Mouse (Mus musculus) liver (tissue): ENCODE measurements around the gene Psmc2.
A peak's percentile ranks its signal among the peaks of the same experiment; 100 is the strongest.

Experiments used
- DNase-seq: peaks from one replicate; pipeline ENCODE4 v3.0.0-alpha.2; 2020; ENCODE audit warnings: mixed read lengths

Gene Psmc2

GRCm38 (mm10) chr5:21785053-21785452 lies at the start of gene Psmc2, which contains the start of gene Dnajc2:
TSS of gene Psmc2 (plus strand) at chr5:21785283.
TSS of gene Dnajc2 (minus strand) at chr5:21785251.
- DNase-seq = peak; percentile 92

- DNase-seq = peak; percentile 88
Measured at GRCm38 (mm10) chr5:21735584-21735983, 49.5 kb upstream of the Psmc2 start.

- no peak for DNase-seq
Measured at GRCm38 (mm10) chr5:21736046-21736445, 49.0 kb upstream of the Psmc2 start.

- peak; percentile 86 for DNase-seq
Measured at GRCm38 (mm10) chr5:21736956-21737585, 48.0 kb upstream of the Psmc2 start, which contains the start of gene Pmpcb. TSS of gene Pmpcb (plus strand) at chr5:21737141.

- no peak for DNase-seq
Measured at GRCm38 (mm10) chr5:21737620-21738019, 47.5 kb upstream of the Psmc2 start.

- DNase-seq = no peak
Measured at GRCm38 (mm10) chr5:21739120-21739519, 46.0 kb upstream of the Psmc2 start.

- no peak for DNase-seq
Measured at GRCm38 (mm10) chr5:21739881-21740280, 45.2 kb upstream of the Psmc2 start.

GRCm38 (mm10) chr5:21743606-21744005 lies 41.5 kb upstream of the Psmc2 start:
- DNase-seq = no peak

- no peak for DNase-seq
Measured at GRCm38 (mm10) chr5:21744651-21745050, 40.4 kb upstream of the Psmc2 start.

GRCm38 (mm10) chr5:21745966-21746365 lies 39.1 kb upstream of the Psmc2 start:
- DNase-seq = no peak

- DNase-seq = no peak
Measured at GRCm38 (mm10) chr5:21768506-21768905, 16.6 kb upstream of the Psmc2 start.

GRCm38 (mm10) chr5:21769841-21770240 lies 15.2 kb upstream of the Psmc2 start:
- DNase-seq = no peak

GRCm38 (mm10) chr5:21776491-21776890 lies 8.6 kb upstream of the Psmc2 start:
- no peak for DNase-seq

- DNase-seq = peak; percentile 60
Measured at GRCm38 (mm10) chr5:21784161-21785052, 676 bp upstream of the Psmc2 start.

GRCm38 (mm10) chr5:21785776-21786175 lies 693 bp downstream of the Psmc2 start:
- peak; percentile 11 for DNase-seq

GRCm38 (mm10) chr5:21786258-21787185 lies 1.4 kb downstream of the Psmc2 start:
- peak; percentile 95 for DNase-seq

GRCm38 (mm10) chr5:21787186-21788105 lies 2.4 kb downstream of the Psmc2 start:
- no peak for DNase-seq

GRCm38 (mm10) chr5:21789061-21789460 lies 4.0 kb downstream of the Psmc2 start:
- no peak for DNase-seq

- DNase-seq = no peak
Measured at GRCm38 (mm10) chr5:21792166-21792565, 7.1 kb downstream of the Psmc2 start.

GRCm38 (mm10) chr5:21802907-21803306 lies 17.8 kb downstream of the Psmc2 start:
- DNase-seq = no peak

- DNase-seq = no peak
Measured at GRCm38 (mm10) chr5:21803691-21804188, 18.7 kb downstream of the Psmc2 start.
